Mouse (Mus musculus) urinary bladder, postnatal 36 days (tissue): ENCODE results near the gene 4931423N10Rik.
"Not testable (repeated sequence)": the region's sequence is repeated elsewhere in the genome, so short reads cannot be mapped to it uniquely, and the experiment has no call there.

Experiments used
- DNase-seq, 2 experiments: peaks; one replicate each; pipeline ENCODE4 v3.0.0; 2022; ENCODE audit warnings: low spot score in 2 of 2, mixed read lengths in 1 of 2

Gene 4931423N10Rik

GRCm38 (mm10) chr2:23207070-23207526, at the start of gene 4931423N10Rik:
TSS of gene 4931423N10Rik (plus strand) at chr2:23207476.
- no peak for DNase-seq

- no peak for DNase-seq
Observed at GRCm38 (mm10) chr2:23172305-23172704, 35.0 kb upstream of the 4931423N10Rik start.

GRCm38 (mm10) chr2:23194366-23194765, 12.9 kb upstream of the 4931423N10Rik start:
- DNase-seq: no peak

GRCm38 (mm10) chr2:23201034-23201433, 6.2 kb upstream of the 4931423N10Rik start:
- DNase-seq: no peak

- DNase-seq: no peak
Observed at GRCm38 (mm10) chr2:23202900-23203670, 4.2 kb upstream of the 4931423N10Rik start.

GRCm38 (mm10) chr2:23213661-23214060, 6.4 kb downstream of the 4931423N10Rik start:
- DNase-seq: no peak

GRCm38 (mm10) chr2:23225199-23225598, 17.9 kb downstream of the 4931423N10Rik start:
- no peak for DNase-seq

GRCm38 (mm10) chr2:23228463-23228862, 21.2 kb downstream of the 4931423N10Rik start:
- DNase-seq: no peak

- peak in 1 of 2 experiments; percentile 2 for DNase-seq
Observed at GRCm38 (mm10) chr2:23234065-23234773, 26.9 kb downstream of the 4931423N10Rik start.

- DNase-seq: not testable (repeated sequence)
Observed at GRCm38 (mm10) chr2:23290991-23291390, 83.7 kb downstream of the 4931423N10Rik start.

GRCm38 (mm10) chr2:23314869-23315268, 107.6 kb downstream of the 4931423N10Rik start:
- no peak for DNase-seq
